Mouse (Mus musculus): ENCODE measurements at regions not wholly inside any gene's neighbourhood (a gene's known extent, or its start where the extent isn't known, plus 50 kb on each side); places are given as distances from the start of the nearest gene placed in this dataset.

- TF ChIP-seq CTCF (IDR thresholded peaks at IDR 0.05; ENCODE audit: low read depth) = no peak
- no peak for TF ChIP-seq EP300 (IDR thresholded peaks at IDR 0.05; ENCODE audit: low read depth)
Observed at GRCm38 (mm10) chr15:27173506-27173905, 278.1 kb upstream of the Fbxl7 start.

All from liver, embryonic 14.5 days (tissue).